Mouse (Mus musculus) megakaryocyte, adult 5-6 weeks (primary cell): Measurements from ENCODE around the gene Cyp2j12. TPM values are rescaled to one million over a fixed set of nuclear protein-coding genes. Genes with fewer than 3 reads are reported as not detected.
"Not testable (repeated sequence)": the region's sequence is repeated elsewhere in the genome, so short reads cannot be mapped to it uniquely, and the experiment has no call there.

Experiments
- ATAC-seq: 2 replicates; pipeline ENCODE4 v1.8.0; 2016; ENCODE audit warnings: mild to moderate bottlenecking, inconsistent platforms; ENCODE audit not compliant: poor library complexity, severe bottlenecking
- total RNA-seq, 2 experiments: library from RNA; stranded (forward) in 1 of 2; stranded (reverse) in 1 of 2; fragments of 153-499, 151-499 nt in 1 of 2; fragments of 221-1000, 200-1000 nt in 1 of 2; gene quantifications; 2 replicates each; pipeline versions ENCODE4 v1.2.3 to v1.2.4; 2015 to 2017

The Cyp2j12 gene
- not detected in 2 replicates for total RNA-seq (2015)
- not detected in 2 replicates for total RNA-seq (2017)

DNA sequence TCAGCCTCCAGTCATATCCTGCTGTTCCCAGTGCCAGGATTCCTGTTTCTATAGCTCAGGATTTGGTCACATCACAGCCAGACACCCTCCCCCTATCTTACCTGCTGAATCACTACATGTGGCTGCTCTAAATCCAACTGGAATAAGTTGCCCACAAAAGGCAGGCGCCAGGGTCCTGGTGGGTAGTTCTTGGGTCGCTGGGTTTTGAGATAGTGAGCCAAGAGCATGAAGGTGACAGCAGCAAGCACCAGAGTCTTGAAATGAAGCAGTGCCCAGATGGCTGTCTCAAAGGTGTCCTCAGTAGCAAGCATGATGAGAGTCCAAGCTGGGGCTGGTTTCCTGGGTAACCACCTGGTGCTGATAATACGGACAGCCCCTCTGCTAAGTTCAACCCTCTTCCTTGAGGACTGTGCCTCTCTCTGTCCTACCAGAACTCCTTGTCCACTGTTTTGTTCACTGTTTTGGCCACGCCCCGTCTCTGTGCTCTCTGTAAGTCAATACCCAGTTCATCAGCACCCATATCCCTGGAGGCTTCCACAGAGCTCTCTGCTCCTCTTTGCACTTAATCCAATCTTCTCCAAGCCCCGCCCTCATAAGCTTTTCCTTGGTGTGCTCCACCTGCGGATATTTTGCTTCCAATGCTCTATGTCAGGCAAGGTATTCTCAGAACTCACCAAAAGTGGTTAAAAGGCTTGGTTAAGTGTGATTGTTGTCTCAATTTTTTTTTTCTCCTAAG, at the start of gene Cyp2j12:
Gene Cyp2j12, minus strand, starts transcription at position 421 of the 736 bp plus-strand sequence.
- no peak for ATAC-seq

DNA sequence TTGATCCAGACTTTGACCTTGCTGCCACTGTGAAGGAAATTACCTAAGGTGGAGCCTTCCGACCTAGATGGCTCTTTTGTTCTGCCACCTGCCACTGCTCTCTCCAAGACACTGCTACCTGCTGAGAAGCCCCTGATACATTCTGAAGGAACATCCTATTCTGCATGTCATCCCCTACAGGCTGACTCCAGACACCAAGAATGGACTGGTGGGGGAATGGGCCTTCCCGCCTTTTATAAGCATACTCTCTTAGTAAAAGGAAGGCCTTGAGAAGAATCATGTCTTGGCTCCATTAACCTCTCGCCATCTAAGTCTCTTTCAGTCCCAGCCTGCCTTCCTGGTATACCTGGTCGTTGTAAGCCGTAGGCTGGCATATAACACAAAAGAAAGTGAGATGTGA, 48.4 kb upstream of the Cyp2j12 start:
- ATAC-seq, result not testable (repeated sequence)

DNA sequence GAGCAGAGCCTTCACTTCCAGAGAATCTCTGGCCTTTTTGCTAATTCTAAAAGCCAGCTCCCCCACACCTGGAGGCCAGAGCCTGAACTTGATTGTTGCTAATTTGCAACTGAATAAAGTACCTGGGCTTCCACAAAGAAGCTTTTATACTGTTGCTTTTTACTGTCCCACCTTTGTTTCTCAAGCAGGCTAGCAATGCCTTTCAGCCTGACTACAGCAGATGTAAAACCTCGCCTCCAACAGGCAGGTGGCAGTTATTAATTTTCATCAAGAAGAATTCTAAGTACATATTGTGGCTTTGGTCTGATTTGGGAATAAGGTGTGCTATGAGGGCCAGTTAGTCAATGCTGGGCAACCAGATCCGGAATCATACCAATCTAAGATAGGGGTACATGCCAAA, 47.7 kb upstream of the Cyp2j12 start:
- not testable (repeated sequence) for ATAC-seq

DNA sequence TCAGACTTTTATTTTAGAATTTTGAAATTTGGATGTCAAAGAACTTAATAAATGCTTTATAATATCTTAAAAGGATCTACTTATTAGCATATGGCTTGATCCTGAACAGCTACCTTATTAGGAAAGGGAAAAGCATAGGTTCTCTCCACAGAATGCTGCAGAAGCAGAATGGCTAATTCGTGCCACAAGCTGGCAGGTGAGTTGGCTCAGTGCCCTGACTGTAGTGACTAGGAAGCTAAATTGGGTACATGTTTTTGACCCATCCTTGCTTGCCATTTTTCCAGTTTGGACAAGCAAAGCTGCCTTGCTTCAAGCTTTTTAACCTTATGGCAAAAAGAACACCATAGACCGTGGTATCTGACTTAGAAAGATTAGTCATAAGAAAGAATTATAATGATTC, 47.2 kb upstream of the Cyp2j12 start:
- ATAC-seq, result not testable (repeated sequence)

DNA sequence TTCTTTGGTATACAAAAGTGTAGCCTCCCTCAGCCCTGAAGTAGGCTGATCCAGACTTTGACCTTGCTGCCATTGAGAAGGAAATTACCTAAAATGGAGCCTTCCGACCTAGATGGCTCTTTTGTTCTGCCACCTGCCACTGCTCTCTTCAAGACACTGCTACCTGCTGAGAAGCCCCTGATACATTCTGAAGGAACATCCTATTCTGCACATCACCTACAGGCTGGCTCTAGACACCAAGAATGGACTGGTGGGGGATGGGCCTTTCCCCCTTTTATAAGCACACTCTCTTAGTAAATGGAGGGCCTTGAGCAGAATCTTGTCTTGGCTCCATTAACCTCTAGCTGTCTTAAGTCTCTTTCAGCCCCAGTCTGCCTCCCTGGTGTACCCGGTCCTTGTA, 43.8 kb upstream of the Cyp2j12 start:
- ATAC-seq, result not testable (repeated sequence)

DNA sequence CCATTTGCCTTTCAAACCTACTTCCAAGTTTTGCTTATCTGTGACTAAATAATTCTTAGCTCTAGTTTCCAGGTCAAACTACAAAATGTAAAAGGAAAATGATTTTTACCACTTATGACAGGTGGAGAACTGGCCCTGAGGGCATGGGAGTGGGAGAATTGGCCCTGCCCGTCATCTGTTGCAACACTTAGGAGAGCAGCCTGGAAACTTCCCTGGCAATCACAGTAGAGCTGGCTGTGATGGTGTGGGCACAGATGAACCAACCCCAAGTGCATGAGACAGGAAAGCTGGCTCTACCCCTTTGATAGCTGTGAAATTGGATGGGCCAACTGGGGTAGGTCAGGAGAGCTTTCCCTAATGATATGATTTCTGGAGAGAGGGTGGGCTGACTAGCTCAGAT, 21.9 kb upstream of the Cyp2j12 start:
- no peak for ATAC-seq

DNA sequence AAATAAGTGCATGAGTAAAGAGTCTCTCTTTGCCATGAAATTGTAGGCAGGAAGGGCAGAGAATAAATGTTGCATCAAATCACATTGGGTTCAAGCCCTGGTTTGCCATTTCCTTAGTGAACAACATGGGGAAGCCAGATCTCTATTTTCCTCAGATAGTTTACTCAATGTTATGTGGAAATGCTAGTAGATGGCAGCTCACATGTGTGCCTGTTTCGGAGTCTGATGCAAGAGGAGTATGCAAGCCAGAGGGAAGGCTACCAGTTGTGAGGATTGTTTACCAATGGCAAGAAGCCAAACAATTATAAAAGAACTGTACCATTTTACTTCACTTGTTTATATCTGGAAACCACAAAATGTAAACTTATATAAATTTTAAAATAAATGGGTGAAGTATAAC, 20.6 kb upstream of the Cyp2j12 start:
- no peak for ATAC-seq

DNA sequence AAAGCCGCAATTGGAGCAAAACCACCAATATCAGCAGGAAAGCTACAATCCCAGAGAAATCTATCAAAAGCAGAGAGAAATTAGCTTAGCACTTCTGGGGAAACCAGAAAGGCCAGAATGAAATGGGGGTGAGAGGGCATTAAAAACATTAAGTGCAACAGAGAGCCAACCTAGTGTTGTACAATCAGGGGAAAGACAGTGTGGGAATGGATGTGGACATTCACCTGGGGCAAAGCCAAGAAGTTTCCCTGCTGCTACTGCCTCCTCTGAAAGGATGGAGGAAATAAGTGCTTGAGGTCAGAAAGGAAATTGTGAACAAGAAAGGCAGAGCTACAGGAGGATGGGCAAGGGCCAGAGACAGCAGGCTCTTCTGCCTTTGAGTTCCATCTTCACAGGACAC, 1.7 kb downstream of the Cyp2j12 start:
- ATAC-seq, result no peak

DNA sequence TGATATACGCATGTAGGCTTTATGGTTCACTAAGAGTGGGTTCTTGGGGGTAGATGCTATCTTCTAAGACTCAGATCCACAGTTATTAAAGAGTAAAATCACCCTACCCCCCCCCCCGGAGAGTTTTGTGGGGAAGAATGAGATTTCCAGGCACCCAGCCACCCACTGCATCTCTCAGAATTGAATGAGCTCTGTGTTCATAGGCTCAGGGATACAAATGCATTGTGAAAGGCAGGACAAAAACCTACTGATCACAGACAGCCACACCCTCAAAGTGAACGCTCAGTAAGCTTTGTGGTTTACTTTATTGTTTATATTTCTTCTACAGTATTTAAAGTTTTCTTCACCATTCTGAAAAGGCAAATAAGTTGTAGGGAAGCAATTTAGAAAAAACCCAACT, 6.7 kb downstream of the Cyp2j12 start:
- ATAC-seq, result no peak

DNA sequence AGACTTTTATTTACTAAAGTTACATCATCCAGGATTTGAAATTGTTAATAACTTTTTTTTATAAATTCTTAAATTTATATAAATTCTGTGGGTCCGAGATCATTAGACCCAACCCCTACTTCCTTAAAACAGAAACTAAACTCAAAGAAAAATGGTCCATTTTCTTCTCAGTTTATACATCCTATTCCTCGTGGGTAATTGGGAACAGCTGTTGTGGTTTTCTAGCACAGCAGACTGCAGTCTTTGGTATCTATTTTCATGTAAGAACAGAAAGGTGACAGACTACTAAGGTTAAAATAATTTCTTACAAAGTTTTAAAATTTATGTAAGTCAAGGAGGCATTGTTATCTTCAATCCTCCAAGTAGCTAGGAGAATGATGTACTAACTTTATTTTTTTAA, 44.1 kb downstream of the Cyp2j12 start:
- no peak for ATAC-seq

DNA sequence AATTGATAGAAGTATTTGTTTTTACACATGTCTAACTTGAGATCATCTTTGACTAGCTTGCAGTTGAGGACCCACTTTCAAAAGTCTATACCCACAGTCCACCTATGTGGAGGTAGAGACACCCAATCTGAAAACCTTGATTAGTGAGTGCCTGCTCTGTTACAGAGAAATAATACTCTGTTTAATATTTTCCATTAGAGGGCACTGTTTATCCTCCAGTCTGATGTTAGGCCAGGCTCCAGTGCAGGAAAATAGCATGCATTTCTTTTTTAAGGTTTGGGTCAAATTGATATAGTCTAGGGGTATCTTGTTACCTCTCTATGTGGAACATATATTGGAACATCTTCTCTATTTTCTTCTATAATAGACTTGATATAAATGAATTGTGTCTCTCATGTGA, 49.1 kb downstream of the Cyp2j12 start:
- no peak for ATAC-seq

DNA sequence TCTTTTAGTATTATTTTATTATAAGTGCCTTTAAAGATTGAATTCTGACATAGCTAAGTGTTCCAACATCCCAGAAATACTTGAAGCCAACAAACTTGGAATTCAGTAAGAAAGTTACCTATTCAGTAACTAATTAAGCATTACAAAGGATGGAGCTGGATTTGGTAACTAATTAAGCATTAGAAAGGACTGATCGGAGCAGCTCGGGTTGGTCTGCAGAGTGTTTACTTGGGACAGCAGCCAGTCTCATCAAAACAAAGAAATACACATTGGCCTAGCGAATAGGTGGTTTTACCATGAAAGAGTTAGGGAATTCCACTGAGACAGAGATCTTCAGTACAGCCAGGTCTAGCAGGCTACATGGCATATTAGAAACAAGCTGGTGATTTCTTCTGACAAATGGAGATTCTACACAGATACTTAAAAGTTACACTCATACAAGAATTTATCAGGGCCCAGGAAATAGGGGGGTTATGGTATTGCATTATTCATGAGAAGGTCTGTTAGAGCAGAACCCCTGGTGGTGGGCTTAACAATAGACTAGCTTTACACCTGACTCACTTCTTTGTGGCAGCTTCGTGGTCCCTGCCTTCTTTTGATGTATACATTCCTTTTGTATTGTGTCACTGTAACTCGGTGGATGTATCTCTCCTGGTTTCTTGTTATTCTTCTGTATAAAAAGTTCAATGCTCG, 51.5 kb downstream of the Cyp2j12 start:
- ATAC-seq, result not testable (repeated sequence)

DNA sequence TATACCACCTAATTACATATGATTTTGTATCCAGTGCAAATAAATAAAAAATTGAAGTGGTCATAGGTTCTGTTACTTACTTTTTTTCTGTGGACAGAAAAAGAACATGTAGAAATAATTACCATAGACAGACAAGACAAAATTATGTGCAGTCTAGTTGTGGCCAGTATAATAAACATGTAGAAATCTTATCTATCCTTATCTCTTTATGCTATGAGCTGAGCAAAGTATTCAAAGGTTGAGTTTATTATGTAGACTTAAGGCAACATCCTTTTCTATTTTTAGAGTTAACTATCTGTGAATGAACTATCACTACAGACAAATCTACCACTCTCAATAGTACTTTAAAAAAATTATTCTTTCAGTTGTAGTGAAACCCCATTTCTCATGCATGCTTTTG, 62.6 kb downstream of the Cyp2j12 start:
- no peak for ATAC-seq

DNA sequence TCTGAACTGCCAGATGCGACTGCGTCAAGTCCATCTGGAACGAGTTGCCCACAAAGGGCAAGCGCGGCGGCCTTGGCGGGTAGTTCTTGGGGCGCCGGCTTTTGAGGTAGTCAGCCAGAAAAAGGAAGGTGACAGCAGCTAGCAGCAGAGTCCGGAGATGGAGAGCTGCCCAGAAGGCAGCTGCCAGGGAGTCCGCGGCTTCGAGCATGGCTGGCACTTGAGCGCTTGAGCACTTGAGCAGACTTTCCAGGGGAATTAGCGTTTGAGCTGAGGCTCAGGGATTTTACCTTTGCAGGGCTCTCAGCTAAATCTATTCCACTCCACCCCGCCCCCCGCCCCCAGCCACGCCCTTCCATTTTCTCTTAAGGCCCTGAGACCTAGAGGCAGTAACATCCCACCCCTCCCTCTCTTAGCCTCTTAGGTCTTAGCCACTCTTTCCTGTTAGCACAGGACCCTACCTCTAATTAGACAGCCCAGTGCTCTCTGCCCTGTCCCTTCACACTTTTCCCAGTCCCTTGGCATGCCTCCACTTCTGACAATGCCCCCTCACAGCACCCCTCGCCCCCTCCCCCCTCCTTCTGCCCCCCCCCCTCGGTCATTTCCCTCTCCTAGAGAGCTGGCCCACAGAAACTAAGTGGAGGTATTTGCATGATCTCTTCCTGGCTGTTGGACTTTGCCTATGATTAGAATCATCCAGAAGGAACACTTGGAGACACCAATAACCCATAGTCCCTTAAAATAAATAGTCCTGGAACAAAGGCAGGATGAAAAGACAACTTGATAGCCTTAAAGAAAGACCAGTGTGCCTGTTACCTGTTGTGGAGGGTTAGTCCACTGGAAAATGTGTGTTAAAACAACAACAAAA, 63.5 kb downstream of the Cyp2j12 start, which contains the start of gene Cyp2j13:
Gene Cyp2j13, minus strand, starts transcription at position 286 of the 865 bp plus-strand sequence.
- ATAC-seq, result no peak

DNA sequence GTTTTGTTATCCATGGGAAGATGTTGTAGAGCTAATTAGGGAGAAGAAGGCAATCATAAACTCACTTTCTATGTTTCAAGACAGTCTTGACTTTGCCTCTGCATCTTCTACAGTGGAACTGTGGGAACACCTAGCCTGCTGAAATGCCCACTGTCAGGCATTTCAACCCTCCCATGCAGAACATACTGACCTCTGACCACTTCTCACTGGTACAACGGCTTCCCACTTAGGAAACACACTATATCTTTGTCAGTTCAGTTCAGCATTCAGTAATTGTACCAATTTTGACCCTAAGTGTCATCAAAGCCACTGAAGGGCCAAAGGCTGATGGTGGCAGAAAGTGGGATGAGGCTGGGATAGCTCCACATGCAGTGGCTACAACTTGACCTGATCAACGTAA, 78.9 kb downstream of the Cyp2j12 start:
- no peak for ATAC-seq

DNA sequence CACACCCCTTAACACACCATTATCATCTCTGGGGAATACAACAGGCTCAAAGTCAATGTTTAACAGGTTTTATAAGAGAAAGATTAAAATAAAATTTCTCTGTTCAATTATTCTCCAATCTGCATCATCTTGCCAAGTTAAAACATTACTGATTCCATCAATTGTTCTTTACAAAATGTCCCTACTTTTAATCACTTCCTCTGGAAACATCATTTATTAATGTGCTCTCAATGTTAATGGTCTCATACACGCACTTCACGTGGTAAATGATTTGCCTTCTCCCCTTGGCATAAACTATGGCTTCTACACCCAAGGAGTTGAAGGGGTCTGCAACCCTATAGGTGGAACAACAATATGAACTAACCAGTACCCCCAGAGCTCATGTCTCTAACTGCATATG, 80.8 kb downstream of the Cyp2j12 start:
- no peak for ATAC-seq

Other genes with a start within 250 kb of the Cyp2j12 start
- 2.0 and 3.6 TPM in 2 replicates for gene Hook1, start 173.9 kb downstream of the Cyp2j12 start, total RNA-seq (2015)
- gene Hook1, start 173.9 kb downstream of the Cyp2j12 start, total RNA-seq (2017), result 2.9 and 8.1 TPM in 2 replicates
- not detected in 2 replicates for gene Cyp2j13, start 63.6 kb downstream of the Cyp2j12 start, total RNA-seq (2015)
- not detected in 2 replicates for gene Cyp2j13, start 63.6 kb downstream of the Cyp2j12 start, total RNA-seq (2017)
- gene Cyp2j7, start 95.5 kb upstream of the Cyp2j12 start, total RNA-seq (2015), result not detected in 2 replicates
- gene Cyp2j7, start 95.5 kb upstream of the Cyp2j12 start, total RNA-seq (2017), result not detected in 2 replicates
- not detected in 2 replicates for gene Cyp2j11, start 207.5 kb upstream of the Cyp2j12 start, total RNA-seq (2015)
- gene Cyp2j11, start 207.5 kb upstream of the Cyp2j12 start, total RNA-seq (2017), result not detected in 2 replicates